Mouse (Mus musculus): Measurements from ENCODE around the gene Bag3.

DNA sequence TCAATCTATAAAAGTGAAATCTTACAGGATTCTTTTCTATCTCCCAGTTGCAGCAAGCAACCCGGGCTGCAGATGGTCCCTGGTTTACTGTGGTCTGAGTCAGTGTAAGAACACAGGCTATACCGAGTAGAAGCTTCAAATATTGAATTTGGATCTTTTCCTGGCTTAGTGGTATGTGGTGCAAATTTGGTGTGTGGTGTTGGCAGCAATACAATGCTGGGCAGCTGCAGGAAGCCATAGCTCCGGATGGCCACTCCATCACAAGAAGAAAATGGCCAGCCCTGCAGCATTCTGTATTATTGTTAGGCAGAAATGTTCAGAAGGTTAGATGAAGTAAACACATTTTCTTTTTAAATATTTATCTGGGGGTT lies 27.7 kb downstream of the Bag3 start:
- TF ChIP-seq CTCF (conservative IDR thresholded peaks at IDR 0.05; ENCODE audit: insufficient read depth, insufficient read length, low read depth, low read length), result no peak
- TF ChIP-seq POLR2A (IDR thresholded peaks at IDR 0.05; ENCODE audit: low read depth, low read length), result no peak
